Comparison of ENCODE assay signal across 19 mouse cellular contexts in the genomic region with DNA sequence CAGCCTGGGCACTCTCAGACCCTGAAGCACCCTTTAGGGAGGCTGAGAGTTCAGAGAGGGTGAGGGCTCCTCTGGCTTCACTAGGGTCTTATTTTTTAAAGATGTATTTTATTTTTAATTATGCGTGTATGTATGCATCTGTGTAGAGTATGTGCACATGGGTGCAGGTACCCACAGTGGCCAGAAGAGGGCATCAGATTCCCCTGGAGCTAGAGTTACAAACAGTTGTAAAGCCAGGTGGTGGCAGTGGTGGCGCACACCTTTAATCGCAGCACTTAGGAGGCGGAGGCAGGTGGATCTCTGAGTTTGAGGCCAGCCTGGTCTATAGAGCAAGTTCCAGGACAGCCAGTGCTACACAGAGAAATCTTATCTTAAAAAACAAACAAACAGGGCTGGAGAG. TPM values are rescaled to one million over a fixed set of nuclear protein-coding genes. Genes with fewer than 3 reads are reported as not detected.
A peak's percentile ranks its signal among the peaks of the same experiment; 100 is the strongest.
DNase-seq lines count a peak whose midpoint lies in the region; ATAC-seq and TF ChIP-seq lines count a peak whose summit lies in the region.
"Had no signal": no experiment of that assay in that cellular context is flagged by ENCODE, and none has a peak within 500 bp of the region (broad histone marks: within the 10 kb centered on the region; RNA-seq: fewer than 3 reads in every experiment).

No protein-coding gene starts in this region.

- H3K9me3 ChIP-seq in kidney, postnatal 0 days (replicated peaks; ENCODE audit: low read length), result no peaks in the 10 kb centered on the region
- no peaks in the 10 kb centered on the region for H3K9me3 ChIP-seq in midbrain, postnatal 0 days (ENCODE audit: low read length)
- no peaks in the 10 kb centered on the region for H3K9me3 ChIP-seq in midbrain, embryonic 13.5 days
- H3K9me3 ChIP-seq: embryonic facial prominence, embryonic 15.5 days; heart, embryonic 15.5 days; limb, embryonic 15.5 days; neural tube, embryonic 13.5 days had no signal

- H3K27ac ChIP-seq in gastrocnemius, adult 2 months, result peak overlapping the region; percentile 84; the same call in 1 of the 2 replicates
- no peak overlapping the region for H3K27ac ChIP-seq in kidney, postnatal 0 days
- H3K27ac ChIP-seq in midbrain, postnatal 0 days (ENCODE audit: low read depth, low read length), result 0 out of 2 replicates have a peak overlapping the region, but pooled peaks have one; percentile 18
- H3K27ac ChIP-seq in midbrain, embryonic 13.5 days, result no peak overlapping the region
- H3K27ac ChIP-seq: embryonic facial prominence, embryonic 15.5 days; heart, embryonic 15.5 days; limb, embryonic 15.5 days; neural tube, embryonic 13.5 days had no signal

- TF ChIP-seq CTCF in gastrocnemius, adult 2 months (IDR thresholded peaks at IDR 0.05), result peak; percentile 32; the same call in 1 of the 2 replicates
- peak; percentile 39; the same call in 1 of the 2 replicates for TF ChIP-seq CTCF in kidney, postnatal 0 days (IDR thresholded peaks at IDR 0.05; ENCODE audit: low read depth)
- TF ChIP-seq CTCF in midbrain, postnatal 0 days (IDR thresholded peaks at IDR 0.05), result peak; percentile 53

- 94% methylated on average over 4 of the region's 4 CpGs for WGBS in kidney, postnatal 0 days
- WGBS in midbrain, postnatal 0 days, result 98% methylated on average over 4 of the region's 4 CpGs
- 97% methylated on average over 4 of the region's 4 CpGs for WGBS in midbrain, embryonic 13.5 days

- DNase-seq in gastrocnemius, adult 2 months, result no peak
- no peak for DNase-seq in gastrocnemius, postnatal 4 days (ENCODE audit: low spot score in 2 of 2)
- no peak for DNase-seq in kidney, postnatal 0 days (ENCODE audit: low spot score)
- no peak for DNase-seq in kidney, postnatal 36 days
- no peak for DNase-seq in midbrain, postnatal 0 days (ENCODE audit: low spot score)
- DNase-seq in spleen, adult 12 weeks (ENCODE audit: low spot score), result no peak
- DNase-seq: cerebellum, adult 11 months; cerebellum, postnatal 14 days; embryo, embryonic 11 days; gastrocnemius, postnatal 25 days; kidney, postnatal 10 days; thymus, postnatal 25 days had no signal

- H3K4me3 ChIP-seq in gastrocnemius, adult 2 months, result no peak overlapping the region
- no peak overlapping the region for H3K4me3 ChIP-seq in kidney, postnatal 0 days (replicated peaks; ENCODE audit: low read depth, low read length)
- no peak overlapping the region for H3K4me3 ChIP-seq in midbrain, postnatal 0 days (ENCODE audit: low read depth, low read length)
- H3K4me3 ChIP-seq in midbrain, embryonic 13.5 days (replicated peaks), result no peak overlapping the region
- H3K4me3 ChIP-seq: embryonic facial prominence, embryonic 15.5 days; forebrain, embryonic 10.5 days; heart, embryonic 15.5 days; limb, embryonic 15.5 days; neural tube, embryonic 13.5 days had no signal

- intact Hi-C loops in gastrocnemius, adult 2 months (cut with DNase I), result no loop called here

- H3K36me3 ChIP-seq in kidney, postnatal 0 days (ENCODE audit: insufficient read depth, low read length), result no peaks in the 10 kb centered on the region
- no peaks in the 10 kb centered on the region for H3K36me3 ChIP-seq in midbrain, postnatal 0 days (ENCODE audit: insufficient read depth, low read length)
- H3K36me3 ChIP-seq in midbrain, embryonic 13.5 days, result no peaks in the 10 kb centered on the region
- H3K36me3 ChIP-seq: embryonic facial prominence, embryonic 15.5 days; forebrain, embryonic 10.5 days; heart, embryonic 15.5 days; limb, embryonic 15.5 days; neural tube, embryonic 13.5 days had no signal

- no peak for ATAC-seq in kidney, postnatal 0 days (replicated peaks; ENCODE audit: low FRiP score, low read depth)
- ATAC-seq in midbrain, postnatal 0 days (ENCODE audit: low FRiP score), result no peak
- no peak for ATAC-seq in midbrain, embryonic 13.5 days

- H3K9ac ChIP-seq in kidney, postnatal 0 days (ENCODE audit: low read depth, low read length), result no peak overlapping the region
- H3K9ac ChIP-seq in midbrain, postnatal 0 days (replicated peaks; ENCODE audit: low read length, poor library complexity, severe bottlenecking), result no peak overlapping the region
- no peak overlapping the region for H3K9ac ChIP-seq in midbrain, embryonic 13.5 days (replicated peaks)
- H3K9ac ChIP-seq: embryonic facial prominence, embryonic 15.5 days; heart, embryonic 15.5 days; limb, embryonic 15.5 days; neural tube, embryonic 13.5 days had no signal

- H3K27me3 ChIP-seq in kidney, postnatal 0 days (ENCODE audit: insufficient read depth, low read length), result no peaks in the 10 kb centered on the region
- no peaks in the 10 kb centered on the region for H3K27me3 ChIP-seq in midbrain, postnatal 0 days (ENCODE audit: insufficient read depth, low read length)
- H3K27me3 ChIP-seq in midbrain, embryonic 13.5 days, result no peaks in the 10 kb centered on the region
- H3K27me3 ChIP-seq: embryonic facial prominence, embryonic 15.5 days; heart, embryonic 15.5 days; limb, embryonic 15.5 days; neural tube, embryonic 13.5 days had no signal

- H3K4me2 ChIP-seq in kidney, postnatal 0 days (ENCODE audit: low read length), result no peak overlapping the region
- no peak overlapping the region for H3K4me2 ChIP-seq in midbrain, postnatal 0 days (ENCODE audit: low read depth, low read length, poor library complexity, severe bottlenecking)
- H3K4me2 ChIP-seq in midbrain, embryonic 13.5 days (replicated peaks), result no peak overlapping the region
- H3K4me2 ChIP-seq: embryonic facial prominence, embryonic 15.5 days; heart, embryonic 15.5 days; limb, embryonic 15.5 days; neural tube, embryonic 13.5 days had no signal

- H3K4me1 ChIP-seq in kidney, postnatal 0 days (replicated peaks; ENCODE audit: insufficient read depth, low read length), result peaks cover 18% of the 10 kb centered on the region
- H3K4me1 ChIP-seq in midbrain, postnatal 0 days (ENCODE audit: insufficient read depth, low read length), result 0 out of 2 replicates have a peak, but pooled peaks cover 5% of the 10 kb centered on the region
- H3K4me1 ChIP-seq in midbrain, embryonic 13.5 days (replicated peaks), result peaks cover 7% of the 10 kb centered on the region; the same call in 1 of the 2 replicates

RNA-seq across cellular contexts. Expression of a gene that starts 20.2 kb away (rescaled TPM):
- total RNA-seq in gastrocnemius, adult 2 months (2021), result 100 to 1,000 TPM; 253 to 301 TPM
- 100 to 1,000 TPM; 526 to 599 TPM for total RNA-seq in gastrocnemius, postnatal 4 days (2021)
- polyA plus RNA-seq in kidney, postnatal 0 days (2015; fragmentation: Nextera tagmentation; extraction: Ambion mirVana), result 1,104 and 1,207 TPM in 2 replicates
- 795 and 936 TPM in 2 replicates for total RNA-seq in midbrain, postnatal 0 days (2014; rRNA removed)
- polyA plus RNA-seq in midbrain, postnatal 0 days (2015; fragmentation: Nextera tagmentation; extraction: Ambion mirVana), result 645 TPM in 2 replicates
- polyA plus RNA-seq in midbrain, embryonic 13.5 days (2015; fragmentation: Nextera tagmentation; extraction: Ambion mirVana), result 676 and 681 TPM in 2 replicates

RNA-seq across cellular contexts. Expression of a gene that starts 29.0 kb away (rescaled TPM):
- 10 to 100 TPM in 1 of 2 experiments, 1 to 10 TPM in 1; 8.2 to 14.9 TPM for total RNA-seq in gastrocnemius, adult 2 months (2021)
- 10 to 100 TPM; 13.4 to 13.5 TPM for total RNA-seq in gastrocnemius, postnatal 4 days (2021)
- 62.9 and 67.0 TPM in 2 replicates for polyA plus RNA-seq in kidney, postnatal 0 days (2015; fragmentation: Nextera tagmentation; extraction: Ambion mirVana)
- 11.4 and 22.6 TPM in 2 replicates for total RNA-seq in midbrain, postnatal 0 days (2014; rRNA removed)
- 13.3 and 17.0 TPM in 2 replicates for polyA plus RNA-seq in midbrain, postnatal 0 days (2015; fragmentation: Nextera tagmentation; extraction: Ambion mirVana)
- 23.6 and 24.4 TPM in 2 replicates for polyA plus RNA-seq in midbrain, embryonic 13.5 days (2015; fragmentation: Nextera tagmentation; extraction: Ambion mirVana)

RNA-seq across cellular contexts. Expression of a gene that starts 38.2 kb away (rescaled TPM):
- 1 to 10 TPM; 4.8 to 6.1 TPM for total RNA-seq in gastrocnemius, adult 2 months (2021)
- total RNA-seq in gastrocnemius, postnatal 4 days (2021), result 10 to 100 TPM in 1 of 2 experiments, 1 to 10 TPM in 1; 8.8 to 10.3 TPM
- 72.8 and 75.2 TPM in 2 replicates for polyA plus RNA-seq in kidney, postnatal 0 days (2015; fragmentation: Nextera tagmentation; extraction: Ambion mirVana)
- 16.2 and 18.4 TPM in 2 replicates for total RNA-seq in midbrain, postnatal 0 days (2014; rRNA removed)
- polyA plus RNA-seq in midbrain, postnatal 0 days (2015; fragmentation: Nextera tagmentation; extraction: Ambion mirVana), result 12.6 and 13.8 TPM in 2 replicates
- polyA plus RNA-seq in midbrain, embryonic 13.5 days (2015; fragmentation: Nextera tagmentation; extraction: Ambion mirVana), result 5.8 and 6.0 TPM in 2 replicates

RNA-seq across cellular contexts. Expression of a gene that starts 38.4 kb away (rescaled TPM):
- total RNA-seq in gastrocnemius, adult 2 months (2021), result 10 to 100 TPM; 15.9 to 19.8 TPM
- total RNA-seq in gastrocnemius, postnatal 4 days (2021), result 10 to 100 TPM; 18.5 to 19.1 TPM
- polyA plus RNA-seq in kidney, postnatal 0 days (2015; fragmentation: Nextera tagmentation; extraction: Ambion mirVana), result 57.0 and 60.8 TPM in 2 replicates
- total RNA-seq in midbrain, postnatal 0 days (2014; rRNA removed), result 69.8 and 73.8 TPM in 2 replicates
- polyA plus RNA-seq in midbrain, postnatal 0 days (2015; fragmentation: Nextera tagmentation; extraction: Ambion mirVana), result 72.3 and 74.5 TPM in 2 replicates
- polyA plus RNA-seq in midbrain, embryonic 13.5 days (2015; fragmentation: Nextera tagmentation; extraction: Ambion mirVana), result 40.2 and 43.0 TPM in 2 replicates
- total RNA-seq: monocyte, adult 5-6 weeks had no signal

RNA-seq across cellular contexts. Expression of a gene that starts 40.7 kb away (rescaled TPM):
- total RNA-seq in gastrocnemius, adult 2 months (2021), result 10 to 100 TPM; 26.6 to 34.6 TPM
- 10 to 100 TPM; 23.9 to 25.5 TPM for total RNA-seq in gastrocnemius, postnatal 4 days (2021)
- polyA plus RNA-seq in kidney, postnatal 0 days (2015; fragmentation: Nextera tagmentation; extraction: Ambion mirVana), result 15.1 and 15.8 TPM in 2 replicates
- total RNA-seq in midbrain, postnatal 0 days (2014; rRNA removed), result 62.9 and 79.2 TPM in 2 replicates
- 18.4 and 19.4 TPM in 2 replicates for polyA plus RNA-seq in midbrain, postnatal 0 days (2015; fragmentation: Nextera tagmentation; extraction: Ambion mirVana)
- polyA plus RNA-seq in midbrain, embryonic 13.5 days (2015; fragmentation: Nextera tagmentation; extraction: Ambion mirVana), result 9.0 and 9.4 TPM in 2 replicates

Comparison
In these comparisons a context has a peak if more than half of its experiments do, and no peak if none do; other contexts are left out.
1. H3K27ac ChIP-seq: peak in gastrocnemius, adult 2 months (single experiment) and midbrain, postnatal 0 days (single experiment); none in kidney, postnatal 0 days (single experiment) and midbrain, embryonic 13.5 days (single experiment).
2. Peak in every context shown above with its lines, with median percentiles within 50 percentile points of each other: CTCF ChIP-seq.